Mouse (Mus musculus): Measurements from ENCODE around the gene Cacul1. TPM values are rescaled to one million over a fixed set of nuclear protein-coding genes. Genes with fewer than 3 reads are reported as not detected.

Gene Cacul1
- polyA plus RNA-seq, 2 experiments: 4.7 to 6.7 TPM

- no peak overlapping the region for H3K4me2 ChIP-seq (ENCODE audit: low read depth)
- TF ChIP-seq EP300 (IDR thresholded peaks at IDR 0.05; ENCODE audit: low read depth): no peak
- no peak for TF ChIP-seq CTCF (IDR thresholded peaks at IDR 0.05; ENCODE audit: low read depth)
- H3K4me1 ChIP-seq (replicated peaks; ENCODE audit: control insufficient read depth in 2 of 2, insufficient read depth in 2 of 2, low read length in 1 of 2): no peaks in the 10 kb centered on the region
- no peak overlapping the region for H3K4me3 ChIP-seq (ENCODE audit: insufficient read depth in 1 of 2, low read depth in 2 of 2, low read length in 2 of 2)
- H3K9me3 ChIP-seq (ENCODE audit: control insufficient read depth, low read length): no peaks in the 10 kb centered on the region
- H3K27ac ChIP-seq: no peak overlapping the region
- no peaks in the 10 kb centered on the region for H3K27me3 ChIP-seq (ENCODE audit: control insufficient read depth, insufficient read depth, low read length)
- H3K9ac ChIP-seq (replicated peaks): no peak overlapping the region
- H3K36me3 ChIP-seq (replicated peaks; ENCODE audit: control insufficient read depth, insufficient read depth, low read depth): no peaks in the 10 kb centered on the region
- ATAC-seq (ENCODE audit: insufficient read depth): no peak
- DNase-seq (ENCODE audit: low read depth in 3 of 3, low spot score in 3 of 3): no peak
Measured at GRCm38 (mm10) chr19:60485261-60485660, 95.6 kb downstream of the Cacul1 start.

DNA sequence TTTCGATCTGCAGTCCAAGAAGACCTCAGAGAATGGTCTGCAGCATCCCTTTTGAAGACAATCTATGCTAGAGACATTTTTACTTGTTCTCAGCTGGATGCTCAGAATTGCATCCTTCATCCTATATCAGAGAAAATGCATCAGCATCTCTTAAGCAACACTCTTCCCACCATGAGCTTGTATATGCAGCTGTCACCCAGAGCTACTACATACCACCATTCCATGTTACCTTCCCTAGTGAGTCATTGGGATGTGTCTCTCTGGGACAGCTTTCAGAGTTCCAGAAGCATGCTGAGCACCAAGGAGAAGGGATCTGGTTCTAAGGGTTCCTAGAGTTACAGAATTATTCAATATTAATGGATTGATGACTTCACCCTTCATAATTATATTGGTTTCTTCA lies 102.0 kb downstream of the Cacul1 start:
- 6% methylated on average over 1 of the region's 1 CpGs for WGBS (ENCODE audit: insufficient replicate concordance)
- ATAC-seq (ENCODE audit: insufficient read depth) (no peak), DNase-seq (ENCODE audit: low read depth in 3 of 3, low spot score in 3 of 3) (no peak)
- Histone ChIP-seq H3K27ac (no peak overlapping the region), H3K27me3 (ENCODE audit: control insufficient read depth, insufficient read depth, low read length) (no peaks in the 10 kb centered on the region), H3K9ac (replicated peaks) (no peak overlapping the region), H3K4me1 (replicated peaks; ENCODE audit: control insufficient read depth in 2 of 2, insufficient read depth in 2 of 2, low read length in 1 of 2) (no peaks in the 10 kb centered on the region), H3K4me3 (ENCODE audit: insufficient read depth in 1 of 2, low read depth in 2 of 2, low read length in 2 of 2) (no peak overlapping the region), H3K9me3 (ENCODE audit: control insufficient read depth, low read length) (no peaks in the 10 kb centered on the region), H3K36me3 (replicated peaks; ENCODE audit: control insufficient read depth, insufficient read depth, low read depth) (no peaks in the 10 kb centered on the region), H3K4me2 (ENCODE audit: low read depth) (no peak overlapping the region)
- TF ChIP-seq CTCF (IDR thresholded peaks at IDR 0.05; ENCODE audit: low read depth): no peak
- TF ChIP-seq EP300 (IDR thresholded peaks at IDR 0.05; ENCODE audit: low read depth): no peak

DNA sequence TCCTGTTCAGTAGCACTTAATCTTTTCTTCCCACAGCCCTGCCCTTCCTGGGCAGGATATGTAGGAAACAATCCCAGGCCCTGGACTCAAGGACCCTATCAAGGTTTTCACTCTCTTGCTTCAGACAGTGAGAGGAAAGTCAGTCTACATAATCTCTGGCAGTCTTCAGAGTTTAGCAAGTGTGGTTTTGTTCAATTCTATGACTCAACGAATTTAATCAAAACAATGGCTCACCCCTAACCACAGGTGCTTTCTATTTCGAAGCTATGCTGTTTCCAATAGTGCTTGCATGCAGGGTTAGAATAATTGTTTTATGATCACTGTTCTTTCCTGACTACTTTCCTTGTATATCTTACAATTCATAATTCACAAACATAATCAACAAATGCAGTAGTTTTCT lies 103.0 kb downstream of the Cacul1 start:
- 21% methylated on average over 2 of the region's 2 CpGs for WGBS (ENCODE audit: insufficient replicate concordance)
- Histone ChIP-seq H3K36me3 (replicated peaks; ENCODE audit: control insufficient read depth, insufficient read depth, low read depth) (no peaks in the 10 kb centered on the region), H3K4me3 (ENCODE audit: insufficient read depth in 1 of 2, low read depth in 2 of 2, low read length in 2 of 2) (no peak overlapping the region), H3K27me3 (ENCODE audit: control insufficient read depth, insufficient read depth, low read length) (no peaks in the 10 kb centered on the region), H3K4me1 (replicated peaks; ENCODE audit: control insufficient read depth in 2 of 2, insufficient read depth in 2 of 2, low read length in 1 of 2) (no peaks in the 10 kb centered on the region), H3K27ac (no peak overlapping the region), H3K4me2 (ENCODE audit: low read depth) (no peak overlapping the region), H3K9ac (replicated peaks) (no peak overlapping the region), H3K9me3 (ENCODE audit: control insufficient read depth, low read length) (no peaks in the 10 kb centered on the region)
- ATAC-seq (ENCODE audit: insufficient read depth): no peak
- no peak for DNase-seq (ENCODE audit: low read depth in 3 of 3, low spot score in 3 of 3)
- TF ChIP-seq CTCF (IDR thresholded peaks at IDR 0.05; ENCODE audit: low read depth): no peak
- no peak for TF ChIP-seq EP300 (IDR thresholded peaks at IDR 0.05; ENCODE audit: low read depth)

Small RNA genes lying within 50 kb of the gene (microRNA-seq; reads per million reads assigned to microRNA genes)
- gene Gm25238: not detected

Other genes with a start within 250 kb of the Cacul1 start
- not detected in 2 replicates for gene Prlhr, start 112.7 kb downstream of the Cacul1 start, polyA plus RNA-seq (2012; rRNA removed)
- not detected in 2 replicates for gene Prlhr, start 112.7 kb downstream of the Cacul1 start, polyA plus RNA-seq (2014; fragmentation: Nextera tagmentation; extraction: Ambion mirVana)
- 1.00 and 1.3 TPM in 2 replicates for gene Nanos1, start 175.0 kb upstream of the Cacul1 start, polyA plus RNA-seq (2012; rRNA removed)
- 1.2 and 1.9 TPM in 2 replicates for gene Nanos1, start 175.0 kb upstream of the Cacul1 start, polyA plus RNA-seq (2014; fragmentation: Nextera tagmentation; extraction: Ambion mirVana)
- 37.6 and 96.1 TPM in 2 replicates for gene Eif3a, start 209.6 kb upstream of the Cacul1 start, polyA plus RNA-seq (2012; rRNA removed)
- 95.1 and 103 TPM in 2 replicates for gene Eif3a, start 209.6 kb upstream of the Cacul1 start, polyA plus RNA-seq (2014; fragmentation: Nextera tagmentation; extraction: Ambion mirVana)
- gene Fam45a, start 230.6 kb upstream of the Cacul1 start, polyA plus RNA-seq (2012; rRNA removed): 8.5 and 11.8 TPM in 2 replicates
- 25.7 and 29.3 TPM in 2 replicates for gene Fam45a, start 230.6 kb upstream of the Cacul1 start, polyA plus RNA-seq (2014; fragmentation: Nextera tagmentation; extraction: Ambion mirVana)